Mouse (Mus musculus): ENCODE results near the gene Sept4. TPM values are rescaled to one million over a fixed set of nuclear protein-coding genes. Genes with fewer than 3 reads are reported as not detected.

Gene Sept4
- polyA plus RNA-seq, 1 experiment from 2014 or later: 27.8 TPM

- Histone ChIP-seq H3K4me1 (ENCODE audit: control insufficient read depth, insufficient read depth, low read length) (no peaks in the 10 kb centered on the region), H3K27me3 (ENCODE audit: control insufficient read depth, insufficient read depth, low read length) (no peaks in the 10 kb centered on the region), H3K9ac (ENCODE audit: low read length) (no peak overlapping the region), H3K9me3 (replicated peaks; ENCODE audit: control insufficient read depth, low read length) (no peaks in the 10 kb centered on the region), H3K36me3 (ENCODE audit: control insufficient read depth, insufficient read depth) (peaks cover 80% of the 10 kb centered on the region), H3K27ac (ENCODE audit: low read length) (no peak overlapping the region), H3K4me2 (ENCODE audit: low read depth, low read length) (no peak overlapping the region), H3K4me3 (ENCODE audit: low read length) (no peak overlapping the region)
- ATAC-seq (replicated peaks; ENCODE audit: extremely low read depth, insufficient read depth, low FRiP score): no peak
- WGBS: 83% methylated on average over 7 of the region's 7 CpGs
Measured at GRCm38 (mm10) chr11:87609264-87609663, 40.6 kb downstream of the Sept4 start.

- Histone ChIP-seq H3K4me1 (ENCODE audit: control insufficient read depth, insufficient read depth, low read length) (no peaks in the 10 kb centered on the region), H3K9ac (ENCODE audit: low read length) (no peak overlapping the region), H3K9me3 (replicated peaks; ENCODE audit: control insufficient read depth, low read length) (no peaks in the 10 kb centered on the region), H3K36me3 (ENCODE audit: control insufficient read depth, insufficient read depth) (peaks cover 76% of the 10 kb centered on the region), H3K4me2 (ENCODE audit: low read depth, low read length) (no peak overlapping the region), H3K4me3 (ENCODE audit: low read length) (no peak overlapping the region), H3K27me3 (ENCODE audit: control insufficient read depth, insufficient read depth, low read length) (no peaks in the 10 kb centered on the region), H3K27ac (ENCODE audit: low read length) (no peak overlapping the region)
- 82% methylated on average over 9 of the region's 9 CpGs for WGBS
- no peak for ATAC-seq (replicated peaks; ENCODE audit: extremely low read depth, insufficient read depth, low FRiP score)
Measured at GRCm38 (mm10) chr11:87611547-87611946, 42.8 kb downstream of the Sept4 start.

- H3K27ac ChIP-seq (ENCODE audit: low read length): no peak overlapping the region
- H3K4me2 ChIP-seq (ENCODE audit: low read depth, low read length): no peak overlapping the region
- no peak overlapping the region for H3K9ac ChIP-seq (ENCODE audit: low read length)
- no peak overlapping the region for H3K4me3 ChIP-seq (ENCODE audit: low read length)
- ATAC-seq (replicated peaks; ENCODE audit: extremely low read depth, insufficient read depth, low FRiP score): no peak
- H3K27me3 ChIP-seq (ENCODE audit: control insufficient read depth, insufficient read depth, low read length): no peaks in the 10 kb centered on the region
- WGBS: 85% methylated on average over 7 of the region's 7 CpGs
- peaks cover 3% of the 10 kb centered on the region; the same call in 1 of the 2 replicates for H3K9me3 ChIP-seq (replicated peaks; ENCODE audit: control insufficient read depth, low read length)
- peaks cover 74% of the 10 kb centered on the region for H3K36me3 ChIP-seq (ENCODE audit: control insufficient read depth, insufficient read depth)
- H3K4me1 ChIP-seq (ENCODE audit: control insufficient read depth, insufficient read depth, low read length): no peaks in the 10 kb centered on the region
Measured at GRCm38 (mm10) chr11:87613972-87614371, 45.3 kb downstream of the Sept4 start.

- H3K4me1 ChIP-seq (ENCODE audit: control insufficient read depth, insufficient read depth, low read length): no peaks in the 10 kb centered on the region
- no peak overlapping the region for H3K9ac ChIP-seq (ENCODE audit: low read length)
- H3K9me3 ChIP-seq (replicated peaks; ENCODE audit: control insufficient read depth, low read length): peaks cover 3% of the 10 kb centered on the region; the same call in 1 of the 2 replicates
- no peaks in the 10 kb centered on the region for H3K27me3 ChIP-seq (ENCODE audit: control insufficient read depth, insufficient read depth, low read length)
- H3K4me2 ChIP-seq (ENCODE audit: low read depth, low read length): no peak overlapping the region
- no peak overlapping the region for H3K27ac ChIP-seq (ENCODE audit: low read length)
- H3K4me3 ChIP-seq (ENCODE audit: low read length): no peak overlapping the region
- no peak for ATAC-seq (replicated peaks; ENCODE audit: extremely low read depth, insufficient read depth, low FRiP score)
- H3K36me3 ChIP-seq (ENCODE audit: control insufficient read depth, insufficient read depth): peaks cover 69% of the 10 kb centered on the region
- WGBS: 85% methylated on average over 5 of the region's 5 CpGs
Measured at GRCm38 (mm10) chr11:87615551-87615950, 46.8 kb downstream of the Sept4 start.

GRCm38 (mm10) chr11:87615952-87616351, 47.2 kb downstream of the Sept4 start:
- H3K27me3 ChIP-seq (ENCODE audit: control insufficient read depth, insufficient read depth, low read length): no peaks in the 10 kb centered on the region
- WGBS: 92% methylated on average over 2 of the region's 2 CpGs
- H3K27ac ChIP-seq (ENCODE audit: low read length): no peak overlapping the region
- no peak overlapping the region for H3K9ac ChIP-seq (ENCODE audit: low read length)
- no peak overlapping the region for H3K4me2 ChIP-seq (ENCODE audit: low read depth, low read length)
- no peaks in the 10 kb centered on the region for H3K4me1 ChIP-seq (ENCODE audit: control insufficient read depth, insufficient read depth, low read length)
- H3K9me3 ChIP-seq (replicated peaks; ENCODE audit: control insufficient read depth, low read length): peaks cover 3% of the 10 kb centered on the region; the same call in 1 of the 2 replicates
- H3K36me3 ChIP-seq (ENCODE audit: control insufficient read depth, insufficient read depth): peaks cover 65% of the 10 kb centered on the region
- ATAC-seq (replicated peaks; ENCODE audit: extremely low read depth, insufficient read depth, low FRiP score): no peak
- no peak overlapping the region for H3K4me3 ChIP-seq (ENCODE audit: low read length)

- 83% methylated on average over 65 of the region's 69 CpGs for WGBS
- peaks cover 3% of the 10 kb centered on the region; the same call in 1 of the 2 replicates for H3K9me3 ChIP-seq (replicated peaks; ENCODE audit: control insufficient read depth, low read length)
- no peak for ATAC-seq (replicated peaks; ENCODE audit: extremely low read depth, insufficient read depth, low FRiP score)
Measured at GRCm38 (mm10) chr11:87616790-87617474, 48.2 kb downstream of the Sept4 start, which contains the start of gene Hsf5. TSS of gene Hsf5 (plus strand) at chr11:87617164.

GRCm38 (mm10) chr11:87617606-87618005, 48.9 kb downstream of the Sept4 start:
- WGBS: 92% methylated on average over 26 of the region's 32 CpGs
- no peak for ATAC-seq (replicated peaks; ENCODE audit: extremely low read depth, insufficient read depth, low FRiP score)
- Histone ChIP-seq H3K27ac (ENCODE audit: low read length) (no peak overlapping the region), H3K9me3 (replicated peaks; ENCODE audit: control insufficient read depth, low read length) (peaks cover 3% of the 10 kb centered on the region; the same call in 1 of the 2 replicates), H3K9ac (ENCODE audit: low read length) (no peak overlapping the region), H3K36me3 (ENCODE audit: control insufficient read depth, insufficient read depth) (peaks cover 49% of the 10 kb centered on the region), H3K27me3 (ENCODE audit: control insufficient read depth, insufficient read depth, low read length) (no peaks in the 10 kb centered on the region), H3K4me3 (ENCODE audit: low read length) (no peak overlapping the region), H3K4me1 (ENCODE audit: control insufficient read depth, insufficient read depth, low read length) (no peaks in the 10 kb centered on the region), H3K4me2 (ENCODE audit: low read depth, low read length) (no peak overlapping the region)

More at GRCm38 (mm10) chr11:87616790-87617474, 48.2 kb downstream of the Sept4 start, which contains the start of gene Hsf5:
- no peak within 1 kb of the TSS for H3K4me2 ChIP-seq (ENCODE audit: low read depth, low read length)
- H3K4me3 ChIP-seq (ENCODE audit: low read length): no peak within 1 kb of the TSS
- H3K9ac ChIP-seq (ENCODE audit: low read length): no peak within 1 kb of the TSS
- no peaks in the 10 kb centered on the region for H3K4me1 ChIP-seq (ENCODE audit: control insufficient read depth, insufficient read depth, low read length)
- H3K36me3 ChIP-seq (ENCODE audit: control insufficient read depth, insufficient read depth): peaks cover 55% of the 10 kb centered on the region
- no peaks in the 10 kb centered on the region for H3K27me3 ChIP-seq (ENCODE audit: control insufficient read depth, insufficient read depth, low read length)
- H3K27ac ChIP-seq (ENCODE audit: low read length): no peak within 1 kb of the TSS

GRCm38 (mm10) chr11:87623160-87623559, 54.5 kb downstream of the Sept4 start:
- no peaks in the 10 kb centered on the region for H3K9me3 ChIP-seq (replicated peaks; ENCODE audit: control insufficient read depth, low read length)
- H3K4me1 ChIP-seq (ENCODE audit: control insufficient read depth, insufficient read depth, low read length): no peaks in the 10 kb centered on the region
- H3K9ac ChIP-seq (ENCODE audit: low read length): no peak overlapping the region
- no peaks in the 10 kb centered on the region for H3K27me3 ChIP-seq (ENCODE audit: control insufficient read depth, insufficient read depth, low read length)
- H3K4me3 ChIP-seq (ENCODE audit: low read length): no peak overlapping the region
- H3K36me3 ChIP-seq (ENCODE audit: control insufficient read depth, insufficient read depth): peaks cover 11% of the 10 kb centered on the region
- no peak for ATAC-seq (replicated peaks; ENCODE audit: extremely low read depth, insufficient read depth, low FRiP score)
- H3K4me2 ChIP-seq (ENCODE audit: low read depth, low read length): no peak overlapping the region
- 74% methylated on average over 4 of the region's 4 CpGs for WGBS
- H3K27ac ChIP-seq (ENCODE audit: low read length): no peak overlapping the region

- no peaks in the 10 kb centered on the region for H3K36me3 ChIP-seq (ENCODE audit: control insufficient read depth, insufficient read depth)
- H3K4me1 ChIP-seq (ENCODE audit: control insufficient read depth, insufficient read depth, low read length): no peaks in the 10 kb centered on the region
- H3K9me3 ChIP-seq (replicated peaks; ENCODE audit: control insufficient read depth, low read length): no peaks in the 10 kb centered on the region
- WGBS: 19% methylated on average over 10 of the region's 10 CpGs
- no peak overlapping the region for H3K4me3 ChIP-seq (ENCODE audit: low read length)
- no peak overlapping the region for H3K4me2 ChIP-seq (ENCODE audit: low read depth, low read length)
- H3K27me3 ChIP-seq (ENCODE audit: control insufficient read depth, insufficient read depth, low read length): no peaks in the 10 kb centered on the region
- H3K9ac ChIP-seq (ENCODE audit: low read length): no peak overlapping the region
- no peak for ATAC-seq (replicated peaks; ENCODE audit: extremely low read depth, insufficient read depth, low FRiP score)
- no peak overlapping the region for H3K27ac ChIP-seq (ENCODE audit: low read length)
Measured at GRCm38 (mm10) chr11:87629859-87630258, 61.2 kb downstream of the Sept4 start.

Measured in heart, embryonic 16.5 days (tissue).